Mouse (Mus musculus) heart, postnatal 25 days (tissue): ENCODE measurements around the gene Sephs1. TPM values are rescaled to one million over a fixed set of nuclear protein-coding genes. Genes with fewer than 3 reads are reported as not detected.
"Not testable (repeated sequence)": the region's sequence is repeated elsewhere in the genome, so short reads cannot be mapped to it uniquely, and the experiment has no call there.

ENCODE experiments used
- DNase-seq: peaks from one replicate; pipeline ENCODE4 v3.0.0; 2022; ENCODE audit warnings: low spot score
- intact Hi-C: fragments of 180-260 bp; cut with DNase I; formaldehyde crosslinking; loops from one replicate; pipeline ENCODE4 v1.15.1; 2025
- total RNA-seq, 2 experiments: library from RNA; stranded (reverse); gene quantifications; 2 replicates each; pipeline ENCODE4 v1.2.3; 2021

Sephs1 gene
- total RNA-seq, 2 experiments from 2014 or later: 14.0 to 16.8 TPM

DNA sequence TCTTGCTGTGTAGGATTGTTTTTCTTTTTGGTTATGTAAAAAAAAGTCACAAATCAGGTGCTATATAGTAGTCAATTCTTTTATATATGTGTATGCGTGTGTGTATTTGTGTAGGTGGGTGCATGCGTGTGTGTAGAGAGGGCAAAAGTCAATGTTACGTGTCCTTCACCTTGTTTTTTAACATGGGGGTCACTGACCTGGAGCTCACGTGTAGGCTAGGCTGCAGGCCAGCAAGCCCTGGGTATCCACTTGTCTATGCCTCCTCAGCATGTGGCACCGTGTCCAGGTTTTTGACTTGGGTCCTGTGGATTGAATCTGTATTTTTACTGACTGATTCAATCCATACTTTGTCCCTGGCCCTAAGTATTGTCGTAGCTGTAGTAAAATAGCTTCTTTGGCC lies 19.3 kb downstream of the Sephs1 start:
- no peak for DNase-seq
- intact Hi-C loops: no loop called here

DNA sequence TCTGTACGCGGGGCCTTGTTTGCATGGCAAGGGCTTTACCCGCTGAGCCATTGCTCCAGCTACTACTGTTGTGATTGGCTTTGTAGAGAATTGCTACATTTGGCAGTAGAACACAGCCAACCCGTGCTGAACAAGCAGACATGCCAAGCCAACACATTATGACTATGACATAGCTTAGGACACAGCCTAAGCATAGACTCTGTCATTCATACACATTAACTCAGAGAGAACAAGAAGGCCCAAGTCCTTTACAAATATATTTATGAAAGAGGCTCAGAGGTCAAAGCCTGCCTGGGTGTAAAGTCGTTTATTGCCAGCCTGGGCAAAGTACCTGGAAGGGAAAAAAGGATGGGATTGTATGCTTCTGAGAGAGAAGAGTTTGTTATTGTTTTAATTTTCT lies 21.0 kb downstream of the Sephs1 start:
- intact Hi-C loops: no loop called here
- DNase-seq: no peak

- intact Hi-C loops: no loop called here
- DNase-seq: no peak
Measured at GRCm38 (mm10) chr2:4907120-4907519, 25.8 kb downstream of the Sephs1 start.

GRCm38 (mm10) chr2:4907916-4908315 lies 26.6 kb downstream of the Sephs1 start:
- no peak for DNase-seq
- intact Hi-C loops: no loop called here

- intact Hi-C loops: no loop called here
- DNase-seq: no peak
Measured at GRCm38 (mm10) chr2:4908771-4909315, 27.5 kb downstream of the Sephs1 start.

- intact Hi-C loops: no loop called here
- DNase-seq: no peak
Measured at GRCm38 (mm10) chr2:4909909-4910308, 28.5 kb downstream of the Sephs1 start.

DNA sequence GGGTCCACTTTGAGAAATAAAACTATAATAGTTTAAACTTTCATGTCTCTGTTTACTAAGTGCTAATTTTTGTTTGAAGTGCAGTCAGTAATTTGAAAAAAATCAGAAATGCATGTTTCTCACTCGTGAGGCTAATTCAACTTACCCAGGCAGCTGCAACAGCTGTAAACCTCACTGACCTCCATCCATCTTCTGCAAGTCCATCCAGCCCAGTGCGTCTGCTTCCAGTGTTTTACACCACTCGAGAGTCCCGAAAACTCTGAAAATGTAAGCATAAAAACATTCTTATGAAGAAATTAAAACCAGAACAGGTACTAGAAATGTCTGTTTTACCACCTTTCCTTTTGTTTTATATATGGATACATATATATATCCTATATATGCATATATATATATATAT lies 29.2 kb downstream of the Sephs1 start:
- intact Hi-C loops: no loop called here
- no peak for DNase-seq

DNA sequence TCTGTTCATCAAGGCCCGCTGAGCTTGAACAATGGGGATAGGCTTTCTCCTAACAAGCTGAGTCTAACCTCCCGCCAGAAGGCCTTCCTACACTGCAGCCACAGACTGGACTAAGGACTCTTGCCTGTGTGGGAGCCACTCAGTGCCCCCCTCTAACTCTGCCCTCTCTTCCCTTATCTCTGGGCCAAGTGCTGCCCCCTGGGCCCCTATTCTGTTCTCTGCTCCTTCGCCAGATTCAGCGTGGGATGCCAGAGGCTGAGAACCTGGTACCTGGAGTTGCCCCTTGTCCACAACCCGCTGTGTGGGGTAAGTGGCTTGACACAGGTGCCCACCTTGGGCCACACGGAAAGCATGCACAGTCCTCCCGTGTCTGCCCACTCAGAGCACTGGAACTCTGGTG lies 32.6 kb downstream of the Sephs1 start:
- no peak for DNase-seq
- intact Hi-C loops: no loop called here

DNA sequence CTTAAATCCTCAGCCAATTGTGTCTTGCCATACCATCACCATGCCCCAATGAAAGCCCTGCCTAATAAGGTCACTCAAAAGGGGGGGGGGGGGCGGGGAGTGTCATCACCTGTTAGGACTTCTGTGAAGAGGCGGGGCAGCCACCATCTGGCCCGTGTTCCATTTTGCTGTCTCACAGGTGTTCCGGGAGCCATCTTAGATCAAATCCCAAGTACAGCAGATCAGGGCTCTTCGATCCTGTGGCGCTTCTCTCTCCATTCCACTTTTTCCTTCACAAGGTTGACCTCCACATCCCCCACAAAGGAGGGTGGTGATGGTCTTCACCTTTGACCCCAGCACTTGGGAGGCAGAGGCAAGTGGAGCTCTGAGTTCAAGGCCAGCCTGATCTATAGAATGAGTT lies 34.7 kb downstream of the Sephs1 start:
- intact Hi-C loops: loop anchor here (2.0 to 5.0 kb wide), 3 partner anchors 34 to 109 kb away; partner anchors contain the start of genes Mcm10 and Sephs1
- DNase-seq: no peak

DNA sequence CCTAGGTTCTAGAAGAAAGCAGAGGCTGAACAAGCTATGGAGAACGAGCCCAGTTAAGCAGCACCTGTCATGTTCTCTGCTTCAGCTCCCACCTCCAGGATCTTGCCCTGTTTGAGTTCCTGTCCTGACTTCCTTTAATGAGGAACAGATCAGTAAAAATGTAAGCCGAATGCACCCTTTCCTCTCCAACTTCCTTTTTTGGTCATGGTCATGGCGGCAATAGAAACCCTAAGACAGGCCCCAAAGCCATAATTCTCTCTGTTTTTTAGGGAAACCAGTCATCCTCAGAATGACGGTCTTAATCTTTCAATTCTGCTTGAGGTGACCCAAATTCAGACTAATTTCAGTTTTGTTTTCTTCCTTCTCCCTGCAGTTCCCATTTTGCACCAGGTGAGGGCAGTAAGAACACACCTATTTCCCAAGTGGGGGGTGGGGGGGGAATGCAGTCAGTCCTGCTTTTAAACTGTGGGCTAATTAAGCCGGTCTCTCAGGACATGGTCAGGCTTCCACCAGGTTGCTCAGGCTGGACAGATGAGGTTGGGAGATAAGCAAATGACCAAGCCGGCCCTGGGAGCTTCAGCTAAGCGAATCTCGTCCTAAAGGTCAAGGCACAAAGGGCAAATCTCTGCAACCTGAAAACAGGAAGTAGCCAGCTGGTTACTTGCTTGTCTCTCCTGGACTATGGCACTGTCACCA lies 36.1 kb downstream of the Sephs1 start:
- intact Hi-C loops: loop anchor here (2.0 to 5.0 kb wide), 3 partner anchors 35 to 107 kb away; partner anchors contain the start of genes Mcm10 and Sephs1
- DNase-seq: no peak

DNA sequence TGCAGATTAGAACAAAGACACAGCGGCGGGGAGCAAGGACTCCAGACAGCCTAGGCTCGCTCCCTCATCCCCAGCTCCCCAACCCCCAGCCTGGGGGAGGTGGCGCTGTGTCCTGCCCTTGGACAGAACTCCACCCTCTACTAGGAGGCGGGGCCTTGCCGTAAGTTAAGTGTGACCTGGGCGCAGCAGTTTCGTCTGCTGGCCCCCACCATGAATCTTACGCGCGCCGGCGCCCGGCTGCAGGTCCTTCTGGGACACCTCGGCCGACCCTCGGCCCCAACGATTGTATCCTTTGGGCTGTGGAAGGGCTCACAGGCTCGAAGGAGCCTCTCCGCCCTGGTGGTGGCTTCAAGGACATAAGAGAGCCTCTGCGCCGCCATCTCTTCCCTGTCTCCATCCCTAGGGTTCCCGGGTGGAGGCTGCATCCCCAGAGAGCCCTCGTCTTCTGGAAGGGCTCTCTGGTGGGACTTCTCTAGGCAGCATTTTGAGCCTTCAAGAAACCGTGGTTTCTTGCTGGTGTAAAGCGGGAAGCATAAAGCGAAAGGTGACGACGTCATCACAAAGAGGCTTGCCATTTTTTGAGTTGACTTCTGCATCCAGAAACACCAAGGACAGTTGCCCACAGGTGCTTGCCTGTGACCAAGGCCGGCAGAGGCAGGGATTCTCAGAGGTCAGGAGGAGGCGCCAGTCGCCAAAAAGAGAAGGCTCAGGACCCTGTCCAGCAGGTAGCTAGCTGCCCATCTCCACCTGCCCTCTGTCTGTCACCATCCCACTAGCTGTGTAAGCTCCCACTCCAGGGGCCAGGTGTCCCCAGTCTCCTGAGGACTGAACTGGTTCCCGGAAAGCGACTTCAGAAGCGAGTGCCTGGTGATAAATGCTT lies 37.7 kb downstream of the Sephs1 start, which contains the start of gene Phyh:
TSS of gene Phyh (plus strand) at position 160 of the 880 bp plus-strand sequence.
- intact Hi-C loops: loop anchor here (5.0 kb wide), 2 partner anchors 37 to 93 kb away; partner anchors contain the start of genes Mcm10 and Sephs1
- peak; percentile 79 for DNase-seq

DNA sequence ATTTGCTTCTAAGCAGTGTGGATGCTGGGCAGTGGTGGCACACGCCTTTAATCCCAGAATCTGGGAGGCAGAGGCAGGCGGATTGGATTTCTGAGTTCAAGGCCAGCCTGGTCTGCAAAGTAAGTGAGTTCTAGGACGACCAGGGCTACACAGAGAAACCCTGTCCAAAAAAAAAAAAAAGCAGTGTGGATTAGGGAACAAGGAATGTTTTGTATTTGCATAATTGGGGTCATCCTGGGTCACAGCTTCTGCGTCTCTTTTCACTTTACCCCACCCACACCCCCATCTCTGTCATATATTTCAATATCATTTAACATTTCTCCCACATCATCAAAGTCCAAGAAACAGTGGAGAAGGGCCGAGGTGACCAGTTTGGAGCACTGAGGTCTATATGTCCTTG lies 39.7 kb downstream of the Sephs1 start:
- no peak for DNase-seq
- intact Hi-C loops: no loop called here

DNA sequence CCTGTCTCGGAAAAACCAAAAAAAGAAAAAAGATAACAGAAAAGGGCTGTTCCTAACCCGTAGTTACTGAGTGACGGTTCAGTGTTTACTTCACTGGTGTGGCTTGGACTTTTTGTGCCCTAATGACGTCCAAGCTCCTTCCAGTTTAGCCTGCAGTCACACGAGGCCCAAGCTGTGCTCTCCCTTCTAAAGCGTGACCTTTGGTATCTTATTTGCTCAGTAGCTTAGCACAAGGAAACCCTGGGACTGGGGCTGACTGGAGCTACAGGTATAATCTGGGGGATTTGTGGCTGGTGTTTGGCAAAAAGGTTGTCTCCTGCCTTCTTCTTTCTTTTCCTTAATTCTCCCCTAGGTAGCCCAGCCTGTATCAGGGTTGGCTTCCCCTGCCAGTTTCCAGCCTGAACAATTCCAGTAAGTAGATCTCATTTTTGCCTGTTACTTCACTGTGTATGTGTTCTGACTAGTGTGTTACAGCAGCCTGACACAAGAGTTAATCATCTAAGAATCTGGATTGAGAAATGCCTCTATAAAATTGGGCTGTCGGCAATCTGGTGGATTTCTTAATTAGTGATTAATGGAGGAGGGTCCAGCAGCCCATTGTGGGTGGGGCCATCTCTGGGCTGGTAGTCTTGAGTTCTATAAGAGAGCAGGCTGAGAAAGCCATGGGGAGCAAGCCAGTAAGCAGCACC lies 41.3 kb downstream of the Sephs1 start:
- intact Hi-C loops: no loop called here
- no peak for DNase-seq

- intact Hi-C loops: no loop called here
- no peak for DNase-seq
Measured at GRCm38 (mm10) chr2:4927391-4927790, 46.0 kb downstream of the Sephs1 start.

DNA sequence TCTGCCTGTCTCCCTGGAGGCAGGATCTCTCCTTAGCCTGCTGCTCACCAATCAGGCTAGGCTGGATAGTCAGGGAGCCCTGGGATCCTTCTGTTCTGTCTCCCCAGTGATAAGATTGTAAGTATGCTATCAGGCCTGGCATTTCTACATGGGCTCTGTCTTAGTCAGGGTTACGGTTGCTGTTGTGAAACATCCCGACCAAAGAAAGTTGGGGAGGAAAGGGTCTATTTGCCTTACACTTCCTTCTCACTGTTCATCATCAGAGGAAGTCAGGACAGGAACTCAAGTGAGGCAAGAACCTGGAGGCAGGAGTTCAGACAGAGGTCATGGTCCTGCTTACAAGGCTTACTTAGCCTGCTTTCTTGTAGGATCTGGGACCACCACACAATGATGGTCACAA lies 47.9 kb downstream of the Sephs1 start:
- no peak for DNase-seq
- intact Hi-C loops: no loop called here

- no peak for DNase-seq
- intact Hi-C loops: no loop called here
Measured at GRCm38 (mm10) chr2:4934516-4934915, 53.2 kb downstream of the Sephs1 start.

DNA sequence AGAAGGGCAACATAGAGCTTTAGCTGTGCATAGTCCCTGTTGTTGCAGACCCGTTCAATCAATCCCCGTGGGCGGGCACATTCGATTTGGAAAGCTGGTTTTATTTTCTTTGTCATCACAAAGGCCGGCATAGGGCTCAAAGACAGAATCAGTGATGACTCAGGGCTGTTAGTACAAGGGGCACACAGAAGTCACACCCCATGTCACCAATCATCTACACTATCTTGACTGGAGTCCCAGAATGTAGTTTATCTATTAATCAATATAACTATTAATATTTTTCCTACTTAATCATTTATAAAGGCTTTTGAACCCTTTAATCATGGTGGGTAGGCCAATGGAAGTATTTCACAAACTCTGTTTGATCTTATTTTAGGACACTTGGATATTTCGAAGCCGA lies 56.6 kb downstream of the Sephs1 start:
- DNase-seq: no peak
- intact Hi-C loops: no loop called here

DNA sequence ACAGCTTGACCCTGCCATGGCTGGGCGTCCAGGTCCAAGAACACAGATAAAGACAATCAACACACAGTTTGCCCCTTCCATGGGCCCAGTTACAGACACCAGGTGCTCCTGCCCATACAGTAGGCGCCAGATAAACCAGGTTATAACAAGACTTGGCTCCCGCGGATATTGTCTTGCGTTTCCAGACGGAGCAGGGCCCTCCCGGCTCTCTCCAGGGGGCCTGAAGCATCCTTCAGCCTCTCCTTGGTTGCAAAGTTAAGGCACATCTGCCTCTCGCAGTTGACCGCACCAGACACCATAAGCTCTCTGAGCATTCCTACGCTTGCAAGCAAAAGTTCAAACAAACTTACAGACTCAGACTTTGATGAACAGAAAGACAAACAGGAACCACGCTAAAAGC lies 59.5 kb downstream of the Sephs1 start:
- intact Hi-C loops: no loop called here
- DNase-seq: no peak

- intact Hi-C loops: not testable (repeated sequence)
Measured at GRCm38 (mm10) chr2:4949691-4950090, 68.3 kb downstream of the Sephs1 start.

GRCm38 (mm10) chr2:4950986-4951385 lies 69.6 kb downstream of the Sephs1 start:
- intact Hi-C loops: no loop called here
- DNase-seq: no peak

More at GRCm38 (mm10) chr2:4949691-4950090, 68.3 kb downstream of the Sephs1 start:
- not testable (repeated sequence) for DNase-seq
